Mouse (Mus musculus) embryo, embryonic 11.5 days (tissue): ENCODE results near the gene Phf20.

Experiments used
- DNase-seq: peaks from one replicate; pipeline ENCODE4 v3.0.0-alpha.2; 2012; ENCODE audit warnings: low read depth, low spot score

Phf20 gene

DNA sequence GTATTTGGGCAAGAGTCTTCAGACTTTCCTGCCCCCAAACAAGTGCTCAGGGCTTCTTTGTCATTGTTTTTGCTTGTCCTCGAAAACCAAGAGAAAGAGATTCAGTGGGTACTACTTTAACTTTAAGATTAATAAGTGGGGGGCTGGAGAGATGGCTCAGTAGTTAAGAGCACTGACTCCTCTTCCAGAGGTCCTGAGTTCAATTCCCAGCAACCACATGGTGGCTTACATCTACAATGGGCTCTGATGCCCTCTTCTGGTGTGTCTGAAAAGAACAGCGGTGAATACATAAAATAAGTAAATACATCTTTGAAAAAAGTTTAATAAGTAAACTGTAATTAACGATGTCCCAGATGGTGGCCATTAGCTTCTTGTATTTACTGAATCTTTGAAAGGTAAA lies 116.9 kb downstream of the Phf20 start:
- no peak for DNase-seq

DNA sequence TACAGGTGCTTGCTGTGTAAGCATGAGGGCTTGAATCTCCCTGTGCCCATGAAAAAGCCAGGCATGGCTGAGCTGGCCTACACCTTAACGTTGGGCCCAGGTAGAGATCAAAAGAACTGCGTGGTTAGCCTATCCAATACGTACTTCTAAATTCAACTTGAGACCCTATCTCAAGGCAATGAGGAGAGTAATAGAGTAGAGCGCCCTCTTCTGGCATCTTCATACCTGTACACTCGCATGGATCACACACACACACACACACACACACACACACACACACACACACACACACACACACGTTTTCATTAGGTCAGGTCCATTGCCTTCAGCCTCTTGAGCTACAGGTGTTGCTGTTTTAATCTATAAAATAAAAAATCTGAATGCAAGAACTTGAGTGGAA lies 118.5 kb downstream of the Phf20 start:
- DNase-seq: no peak

DNA sequence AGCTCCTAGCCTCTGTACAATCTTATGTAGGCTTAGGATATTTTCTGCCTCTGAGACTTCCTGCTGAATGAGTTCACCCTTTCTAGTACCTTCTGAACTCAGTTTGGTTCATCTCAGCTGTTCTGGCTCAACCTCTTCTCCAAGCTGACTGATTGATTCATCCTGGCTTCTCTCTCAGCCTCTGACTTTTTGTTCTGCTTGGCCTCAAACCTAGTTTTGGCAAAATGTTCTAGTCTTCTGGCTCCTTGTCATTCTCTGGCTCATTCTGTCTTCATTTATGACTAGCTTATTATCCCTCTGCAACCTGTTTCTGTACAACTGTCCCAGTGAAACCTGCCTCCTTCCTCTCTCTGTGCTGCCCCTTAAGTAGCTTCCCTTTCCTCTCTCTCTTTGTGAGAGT lies 122.2 kb downstream of the Phf20 start:
- DNase-seq: no peak

DNA sequence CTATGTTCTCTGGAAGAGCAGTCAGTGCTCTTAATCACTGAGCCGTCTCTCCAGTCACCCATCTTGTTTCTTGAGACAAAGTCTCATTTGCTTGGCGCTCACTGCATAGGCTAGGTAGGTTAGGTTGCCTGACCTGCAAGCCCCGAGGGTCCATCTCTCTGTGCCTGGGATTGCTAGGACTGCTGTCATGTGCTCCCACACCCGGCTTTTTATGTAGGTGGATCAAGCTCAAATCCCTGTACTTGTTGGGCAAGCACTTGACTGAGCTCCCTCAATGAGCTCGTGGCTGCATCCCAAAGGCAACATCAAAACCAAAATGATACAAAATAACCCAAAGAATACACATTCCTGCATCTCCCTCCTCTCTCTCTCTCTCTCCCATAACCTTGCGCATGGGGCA lies 125.3 kb downstream of the Phf20 start:
- no peak for DNase-seq

DNA sequence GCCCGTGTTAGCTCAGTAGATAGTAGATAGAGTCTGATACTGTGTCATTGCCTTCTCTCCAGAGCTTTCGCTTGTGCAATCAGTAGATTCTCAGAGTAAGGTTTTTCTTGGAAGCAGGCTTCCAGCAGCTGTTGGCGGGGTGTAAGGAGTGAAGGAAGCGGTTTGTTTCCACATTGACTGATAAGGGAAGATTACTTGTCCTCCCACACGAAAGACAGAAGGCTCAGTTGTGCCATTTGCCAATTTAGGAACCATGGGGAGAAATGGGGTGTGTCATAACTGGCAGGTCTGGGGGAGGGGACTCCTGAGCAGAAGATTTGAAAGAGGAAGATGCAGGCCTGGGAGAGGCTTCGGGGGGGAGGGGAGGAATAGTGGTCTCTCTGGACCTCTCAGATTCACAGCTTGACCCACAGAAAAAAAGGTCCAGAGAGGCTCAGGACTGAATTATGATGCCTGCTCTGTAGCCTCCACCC lies 127.9 kb downstream of the Phf20 start:
- no peak for DNase-seq

DNA sequence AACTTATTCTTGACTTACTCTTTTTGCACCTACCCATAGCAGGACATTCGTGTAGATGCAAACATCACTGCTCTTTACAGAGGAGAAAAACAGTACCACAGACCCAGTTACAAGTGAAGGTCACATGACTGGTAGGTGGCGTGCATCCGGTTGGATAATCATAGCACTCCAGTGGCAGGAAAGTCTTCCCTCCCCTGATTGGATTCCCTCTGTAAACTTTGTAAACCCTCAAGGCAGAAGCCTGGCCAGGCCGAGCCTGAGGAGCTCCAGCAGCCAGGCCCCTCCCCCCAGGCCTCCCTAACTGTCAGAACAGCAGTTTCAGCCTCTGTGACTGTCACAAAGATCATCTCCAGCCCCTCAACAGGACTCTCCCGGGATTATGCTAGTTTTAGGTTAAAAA lies 128.4 kb downstream of the Phf20 start:
- DNase-seq: no peak

DNA sequence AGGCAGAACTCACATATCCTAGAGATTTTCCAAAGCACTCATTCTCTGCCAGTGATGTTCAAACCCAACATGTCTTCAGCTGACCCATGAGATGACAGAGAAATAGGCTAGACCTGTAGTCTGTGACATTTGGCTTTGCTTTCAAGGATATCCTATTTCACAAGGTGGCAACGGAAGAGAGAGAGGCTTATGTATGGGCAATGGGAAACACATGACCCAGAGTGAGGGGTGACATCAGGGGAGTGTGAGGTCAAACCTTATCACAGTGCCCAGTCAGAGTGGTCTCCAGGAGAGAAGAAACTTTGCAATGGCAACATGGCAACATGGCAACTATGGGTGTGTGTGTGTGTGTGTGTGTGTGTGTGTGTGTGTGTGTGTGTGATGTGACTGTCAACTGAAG lies 134.4 kb downstream of the Phf20 start:
- DNase-seq: no peak

DNA sequence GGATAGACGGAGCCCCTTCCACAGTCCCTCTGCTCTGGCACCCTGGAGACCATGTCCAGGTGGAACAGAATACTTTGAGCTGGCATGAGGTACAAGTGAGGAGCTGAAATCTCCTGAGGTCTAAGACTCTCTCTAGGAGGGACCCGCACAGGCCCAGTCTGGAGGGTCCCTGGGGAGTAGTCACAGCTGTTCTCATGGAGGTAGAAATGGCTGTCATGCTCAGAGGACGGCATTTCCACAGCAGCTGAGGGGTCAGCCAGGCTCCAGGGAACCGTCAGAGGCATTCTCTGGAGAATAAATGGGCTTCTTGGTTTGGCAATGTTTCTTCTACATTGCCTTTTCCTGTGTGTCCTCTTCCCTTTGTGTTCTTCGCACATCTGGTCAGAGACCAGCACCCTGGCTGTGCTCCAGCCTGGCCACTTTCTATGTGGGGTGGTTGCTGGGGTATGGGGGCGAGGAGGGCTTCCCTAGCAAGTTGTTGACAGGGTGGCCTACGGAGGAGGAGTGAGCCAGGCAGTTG lies 135.2 kb downstream of the Phf20 start:
- no peak for DNase-seq

DNA sequence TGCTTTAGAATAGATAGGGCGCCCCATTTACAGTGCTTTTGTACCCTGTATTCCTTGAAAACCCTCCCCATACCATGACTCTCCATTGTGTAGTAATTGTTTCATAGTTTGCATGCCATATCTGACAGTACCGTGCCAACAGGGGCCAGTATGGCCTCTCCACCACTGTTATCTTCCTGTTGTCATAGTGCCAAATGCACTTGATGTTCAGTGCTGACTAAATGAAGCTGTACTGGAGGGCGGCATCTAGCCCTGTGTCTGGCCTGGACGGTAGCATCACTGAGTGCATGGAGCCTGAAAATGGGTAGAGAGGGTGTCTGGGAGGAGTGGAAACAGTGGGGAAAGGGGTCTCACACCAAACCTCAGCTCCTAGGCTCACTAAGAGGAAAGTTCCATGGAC lies 143.8 kb downstream of the Phf20 start:
- DNase-seq: no peak

DNA sequence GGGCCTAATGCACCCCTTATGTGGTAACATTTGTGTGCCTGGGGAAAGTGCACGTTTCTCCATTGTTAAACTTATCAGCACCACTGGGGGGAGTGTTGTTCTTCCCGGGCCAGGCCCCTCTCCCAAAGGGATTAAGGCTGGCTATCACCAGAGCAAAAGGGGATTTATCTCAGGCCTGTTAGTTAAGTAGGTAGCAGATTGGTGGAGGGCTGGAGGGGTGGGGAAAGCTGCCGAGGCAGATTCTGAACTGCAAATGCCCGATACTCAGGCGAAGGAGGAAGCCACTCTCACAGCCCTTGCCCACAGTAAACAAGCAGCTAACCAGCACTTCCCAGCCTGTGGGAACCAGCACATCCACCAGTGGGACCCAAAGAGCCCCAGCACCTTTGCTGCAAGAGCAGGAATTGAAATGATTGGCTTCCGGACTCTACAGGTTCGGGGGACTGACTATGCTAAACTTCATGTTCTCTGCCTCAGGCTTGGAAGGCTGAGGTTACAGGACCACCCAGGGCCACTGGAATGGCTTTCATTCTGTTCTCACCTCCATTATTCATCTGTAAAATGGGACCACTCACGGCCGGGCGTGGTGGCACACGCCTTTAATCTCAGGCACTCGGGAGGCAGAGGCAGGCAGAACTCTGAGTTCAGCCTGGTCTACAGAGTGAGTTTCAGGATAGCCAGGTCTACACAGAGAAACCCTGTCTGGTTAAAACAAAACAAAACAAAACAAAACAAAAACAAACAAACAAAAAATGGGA lies 148.7 kb downstream of the Phf20 start:
- peak; percentile 48 for DNase-seq

DNA sequence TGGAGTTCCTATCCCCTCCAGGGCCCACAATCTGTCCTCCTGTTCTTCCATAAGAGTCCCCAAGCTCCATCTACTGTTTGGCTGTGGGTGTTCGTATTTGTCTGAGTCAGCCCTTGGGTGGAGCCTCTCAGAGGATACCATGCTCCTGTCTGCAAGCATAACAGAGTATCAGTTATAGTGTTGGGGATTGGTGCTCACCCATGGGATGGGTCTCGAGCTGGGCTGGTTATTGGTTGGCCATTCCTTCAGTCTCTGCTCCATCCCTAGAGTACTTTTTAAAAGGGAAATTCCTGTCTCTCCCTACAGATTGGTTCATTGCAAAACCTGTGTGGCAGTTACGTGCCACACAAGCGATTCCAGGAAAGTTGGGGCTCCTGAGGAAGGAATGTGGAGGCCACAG lies 152.5 kb downstream of the Phf20 start:
- no peak for DNase-seq

DNA sequence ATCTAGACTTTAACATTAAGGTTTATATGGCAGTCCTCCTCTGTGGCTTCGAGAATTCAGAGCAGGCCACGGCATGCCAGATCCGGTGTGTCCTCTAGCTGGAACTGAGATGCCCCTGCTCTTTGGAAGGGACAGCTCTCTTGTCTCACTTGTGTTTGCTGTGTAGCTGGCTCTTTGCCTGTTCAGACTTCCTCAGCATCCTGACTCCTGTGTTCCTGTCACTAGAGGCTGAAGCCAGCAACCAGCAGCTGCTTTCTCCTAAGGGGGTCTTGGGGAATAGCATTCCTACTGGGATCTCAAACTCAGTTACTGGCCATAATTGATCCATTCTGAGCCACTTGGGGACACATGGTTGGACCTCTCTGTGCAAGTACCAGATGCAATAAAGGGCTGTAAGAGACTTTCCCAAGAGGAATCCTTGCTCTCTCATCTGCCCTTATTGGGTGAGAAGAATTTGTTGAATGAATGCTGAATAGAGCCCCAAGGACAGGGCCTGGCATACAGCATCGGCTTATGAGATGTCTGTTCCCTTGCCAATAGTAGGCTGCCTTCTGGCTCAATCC lies 153.1 kb downstream of the Phf20 start:
- DNase-seq: no peak

DNA sequence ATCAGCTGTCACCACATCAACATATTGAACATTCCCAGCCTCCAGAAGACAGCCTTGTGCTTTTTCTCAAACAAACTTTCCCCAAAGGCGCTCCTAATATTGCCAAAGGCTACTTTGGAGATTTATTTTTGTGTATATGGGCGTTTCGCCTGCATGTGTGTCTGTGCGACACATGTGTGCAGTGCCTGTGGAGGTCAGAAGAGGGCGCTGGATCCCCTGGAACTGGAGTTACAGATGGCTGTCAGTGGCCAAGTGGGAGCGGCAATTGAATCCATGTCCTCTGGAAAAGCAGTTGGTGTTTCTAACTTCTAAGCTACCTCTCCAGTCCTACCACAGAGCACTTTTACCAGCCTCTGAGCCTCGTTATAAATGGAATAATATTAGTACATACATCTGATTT lies 155.0 kb downstream of the Phf20 start:
- DNase-seq: no peak

DNA sequence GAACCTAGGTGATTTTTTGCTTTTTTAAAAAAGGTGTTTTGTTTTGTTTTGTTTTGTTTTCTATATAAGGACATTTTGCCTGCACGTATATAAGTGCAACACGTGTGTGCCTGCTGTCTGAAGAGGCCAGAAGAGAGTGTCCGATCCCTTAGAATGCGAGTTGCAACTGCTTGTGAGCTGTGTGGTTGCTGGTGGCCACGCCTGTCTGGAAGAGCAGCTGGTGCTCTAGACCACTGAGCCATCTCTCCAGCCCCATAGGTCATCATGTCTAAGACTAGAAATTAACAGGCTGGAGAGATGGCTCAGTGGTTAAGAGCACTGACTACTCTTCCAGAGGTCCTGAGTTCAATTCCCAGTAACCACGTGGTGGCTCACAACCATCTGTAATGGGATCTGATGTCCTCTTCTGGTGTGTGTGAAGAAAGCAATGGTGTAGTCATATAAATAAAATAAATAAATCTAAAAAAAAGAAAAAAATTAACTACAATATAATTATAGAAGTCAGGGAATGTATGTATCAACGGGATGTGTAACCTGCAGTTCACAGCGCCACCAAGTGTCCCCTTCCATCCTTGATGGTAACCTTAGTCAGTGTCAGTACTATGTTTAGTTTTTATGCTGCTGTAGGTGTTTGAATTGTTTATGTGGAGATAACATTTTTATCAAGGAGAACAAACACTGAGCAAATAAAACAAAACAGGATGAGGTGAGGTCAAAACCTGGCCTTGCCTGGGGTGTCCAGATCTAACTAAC lies 156.3 kb downstream of the Phf20 start:
- DNase-seq: no peak

DNA sequence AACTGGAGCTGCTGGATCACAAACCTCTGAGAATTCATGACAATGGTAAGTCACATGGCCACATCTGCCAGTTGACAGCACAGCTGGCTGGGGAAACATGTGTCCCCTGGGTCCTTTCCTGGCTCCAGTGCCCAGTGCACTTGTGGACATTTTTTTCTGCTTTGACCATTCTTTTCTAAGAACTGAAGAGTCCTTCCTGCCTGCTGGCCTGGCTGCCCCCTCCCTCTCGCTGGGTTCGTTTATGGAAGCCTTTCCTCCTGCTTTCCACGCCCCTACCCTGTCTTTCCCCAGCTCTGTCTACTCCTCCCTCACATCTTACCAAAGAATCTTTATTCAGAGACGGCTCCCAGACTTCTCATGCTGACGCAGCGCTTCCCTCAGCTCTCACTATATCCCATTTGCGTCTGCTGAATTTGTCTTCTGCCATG lies 157.0 kb downstream of the Phf20 start:
- no peak for DNase-seq

DNA sequence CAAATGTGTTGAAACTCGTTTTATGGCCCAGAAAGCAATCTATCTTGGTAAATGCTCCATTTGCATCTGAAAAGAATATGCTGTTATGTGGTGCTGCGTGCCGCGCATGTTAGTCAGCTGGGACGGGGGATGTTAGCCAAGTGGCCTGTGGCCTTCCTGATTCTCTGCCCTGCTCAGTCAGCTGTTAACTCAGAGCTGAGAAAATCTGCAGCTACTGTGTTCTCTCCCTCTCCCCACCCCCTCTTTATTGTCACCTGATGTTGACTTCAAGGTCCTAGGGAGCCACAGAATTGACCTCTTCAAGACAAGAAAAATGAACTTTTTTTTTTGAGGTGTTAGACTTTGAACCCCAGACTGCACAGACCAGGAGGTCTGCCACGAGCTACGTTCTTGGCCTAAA lies 159.8 kb downstream of the Phf20 start:
- DNase-seq: no peak
